Mouse (Mus musculus) MEL (cell line): Measurements from ENCODE around the gene Gfra4.

ENCODE experiments used
- CHD2 ChIP-seq: IDR thresholded peaks from 2 replicates; pipeline ENCODE4 v1.6.1; 2011; ENCODE audit warnings: low read length, improper control_type of control experiment
- CTCF ChIP-seq, 3 experiments: IDR thresholded peaks in 2 of 3; conservative IDR thresholded peaks in 1 of 3; 2 replicates each; pipeline ENCODE4 v1.5.1; 2011 to 2012; ENCODE audit warnings: low read length in 3 of 3, low read depth in 2 of 3, mild to moderate bottlenecking in 2 of 3, improper control_type of control experiment in 1 of 3, inconsistent platforms in 1 of 3, mixed read lengths in 1 of 3, moderate library complexity in 1 of 3; ENCODE audit not compliant: control insufficient read depth in 1 of 3, insufficient read depth in 1 of 3, poor library complexity in 1 of 3, severe bottlenecking in 1 of 3
- EP300 ChIP-seq, 2 experiments: IDR thresholded peaks; 2 replicates each; pipeline ENCODE4 v1.6.1; 2011; ENCODE audit warnings: improper control_type of control experiment in 2 of 2, low read length in 2 of 2, low read depth in 1 of 2, mild to moderate bottlenecking in 1 of 2
- ETS1 ChIP-seq: IDR thresholded peaks from 2 replicates; pipeline ENCODE4 v1.6.1; 2012; ENCODE audit warnings: low read depth, mild to moderate bottlenecking, inconsistent platforms, low read length, improper control_type of control experiment, moderate library complexity
- GATA1 ChIP-seq: IDR thresholded peaks from 2 replicates; pipeline ENCODE4 v1.6.1; 2011; ENCODE audit warnings: low read depth, low read length, improper control_type of control experiment
- HCFC1 ChIP-seq: IDR thresholded peaks from 2 replicates; pipeline ENCODE4 v1.6.1; 2012; ENCODE audit warnings: low read depth, mild to moderate bottlenecking, inconsistent platforms, low read length, improper control_type of control experiment, moderate library complexity
- MYB ChIP-seq: IDR thresholded peaks from 2 replicates; pipeline ENCODE4 v1.6.1; 2011; ENCODE audit warnings: mild to moderate bottlenecking, low read depth, low read length, improper control_type of control experiment
- MYC ChIP-seq: IDR thresholded peaks from 2 replicates; pipeline ENCODE4 v1.6.1; 2011; ENCODE audit warnings: low read depth, mild to moderate bottlenecking, low read length, improper control_type of control experiment, moderate library complexity
- POLR2A ChIP-seq, 2 experiments: IDR thresholded peaks; 2 replicates each; pipeline ENCODE4 v1.6.1; 2011 to 2012; ENCODE audit warnings: low read length in 2 of 2, mild to moderate bottlenecking in 2 of 2, control low read depth in 1 of 2, improper control_type of control experiment in 1 of 2, low read depth in 1 of 2, moderate library complexity in 1 of 2; ENCODE audit not compliant: control insufficient read depth in 1 of 2, insufficient read depth in 1 of 2, poor library complexity in 1 of 2
- POLR2AphosphoS2 ChIP-seq: IDR thresholded peaks from 2 replicates; pipeline ENCODE4 v1.6.1; 2011; ENCODE audit warnings: low read length, improper control_type of control experiment
- SIN3A ChIP-seq: IDR thresholded peaks from 2 replicates; pipeline ENCODE4 v1.6.1; 2012; ENCODE audit warnings: low read length, improper control_type of control experiment, inconsistent platforms
- TAL1 ChIP-seq: IDR thresholded peaks from 2 replicates; pipeline ENCODE4 v1.6.1; 2012; ENCODE audit warnings: mild to moderate bottlenecking, inconsistent platforms, low read length, moderate library complexity, mixed read lengths
- TBP ChIP-seq: IDR thresholded peaks from 2 replicates; pipeline ENCODE4 v1.8.0; 2011; ENCODE audit warnings: low read depth, low read length, improper control_type of control experiment
- UBTF ChIP-seq: IDR thresholded peaks from 2 replicates; pipeline ENCODE4 v1.6.1; 2012; ENCODE audit warnings: low read depth, mild to moderate bottlenecking, inconsistent platforms, low read length, improper control_type of control experiment, moderate library complexity, borderline replicate concordance; ENCODE audit not compliant: insufficient read depth

- TF ChIP-seq MYC, result no peak
- no peak for TF ChIP-seq MYB
- TF ChIP-seq POLR2A (IDR thresholded peaks at IDR 0.05; ENCODE audit: control insufficient read depth in 1 of 2, insufficient read depth in 1 of 2, low read depth in 1 of 2, low read length in 2 of 2, poor library complexity in 1 of 2), result no peak
- TF ChIP-seq HCFC1, result no peak
- TF ChIP-seq CHD2, result no peak
- TF ChIP-seq TAL1, result no peak
- no peak for TF ChIP-seq CTCF (IDR thresholded peaks at IDR 0.05 in 2 of 3, conservative IDR thresholded peaks at IDR 0.05 in 1 of 3; ENCODE audit: control insufficient read depth in 1 of 3, insufficient read depth in 1 of 3, low read depth in 2 of 3, low read length in 3 of 3, poor library complexity in 1 of 3, severe bottlenecking in 1 of 3)
- TF ChIP-seq GATA1, result no peak
- no peak for TF ChIP-seq TBP
- TF ChIP-seq POLR2AphosphoS2, result no peak
- no peak for TF ChIP-seq SIN3A
- TF ChIP-seq ETS1, result no peak
- TF ChIP-seq EP300 (IDR thresholded peaks at IDR 0.05; ENCODE audit: low read depth in 1 of 2, low read length in 2 of 2), result no peak
- no peak for TF ChIP-seq UBTF
Measured at GRCm38 (mm10) chr2:131084206-131084605, 41.3 kb upstream of the Gfra4 start.
